Mouse (Mus musculus) adrenal gland, postnatal 25 days (tissue): ENCODE results near the gene Shpk. TPM values are rescaled to one million over a fixed set of nuclear protein-coding genes. Genes with fewer than 3 reads are reported as not detected.

ENCODE experiments used
- DNase-seq: peaks from one replicate; pipeline ENCODE4 v3.0.0; 2021; ENCODE audit warnings: mixed read lengths
- total RNA-seq: library from RNA; stranded (reverse); gene quantifications from 2 replicates; pipeline ENCODE4 v1.2.3, GENCODE M21; 2021

Shpk gene
- total RNA-seq, 1 experiment from 2014 or later = 9.9 TPM

DNA sequence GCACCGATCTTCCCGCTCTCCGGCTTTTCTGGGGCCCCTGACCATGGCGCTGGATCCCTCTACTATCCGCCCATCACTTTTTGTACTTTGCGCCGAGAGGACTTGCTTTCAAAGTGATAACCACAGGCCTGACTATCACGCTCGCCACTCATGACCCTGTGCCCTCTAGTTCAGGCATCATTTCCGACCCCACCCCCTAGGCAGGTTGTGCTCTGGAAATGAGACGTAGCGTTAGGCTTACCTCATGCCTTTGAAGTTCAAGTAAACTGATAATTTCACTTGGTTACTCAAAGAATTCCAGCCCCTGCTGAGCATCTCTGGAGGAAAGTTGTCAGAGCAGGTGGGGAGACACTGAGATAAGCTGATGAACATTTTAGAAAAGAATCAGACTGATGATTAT is 619 bp downstream of the Shpk start:
- DNase-seq = no peak

DNA sequence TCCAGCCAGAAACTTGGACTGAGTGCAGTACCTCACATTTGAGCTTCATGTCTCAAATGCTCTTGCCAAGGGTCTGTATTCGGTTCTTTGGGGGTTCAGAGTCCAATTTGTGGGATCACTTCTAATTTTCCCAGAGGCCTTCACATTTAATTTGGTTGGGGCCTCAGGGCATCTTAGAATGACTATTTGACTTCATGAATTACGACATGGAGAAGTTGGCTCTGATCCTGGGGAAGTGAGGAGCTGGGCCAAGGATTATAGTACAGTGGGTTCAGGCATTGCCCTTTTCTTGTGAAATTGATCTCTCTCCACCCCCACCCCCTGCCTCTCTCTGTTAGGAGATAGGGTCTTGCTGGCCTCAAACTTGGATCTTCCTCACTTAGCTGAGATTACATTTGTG is 1.8 kb downstream of the Shpk start:
- no peak for DNase-seq

DNA sequence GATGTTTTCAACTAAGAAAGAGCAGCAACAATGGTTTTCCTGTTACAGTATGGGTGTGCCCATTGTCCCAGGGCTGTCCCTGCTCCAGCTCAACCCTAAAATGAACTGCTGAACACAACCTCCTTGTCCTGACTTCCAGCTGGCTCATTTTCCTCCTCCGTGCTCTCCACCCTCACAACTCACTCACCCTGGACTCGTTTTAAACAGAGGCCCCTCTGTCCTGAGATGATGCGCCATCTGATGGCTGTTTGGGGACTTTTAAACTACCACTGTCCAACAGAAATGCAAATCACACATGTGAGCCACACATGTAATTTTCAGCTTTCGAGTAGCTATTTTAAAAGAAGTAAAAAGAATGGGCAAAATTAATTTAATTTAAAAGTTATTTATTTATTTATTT is 2.3 kb downstream of the Shpk start:
- DNase-seq = no peak

DNA sequence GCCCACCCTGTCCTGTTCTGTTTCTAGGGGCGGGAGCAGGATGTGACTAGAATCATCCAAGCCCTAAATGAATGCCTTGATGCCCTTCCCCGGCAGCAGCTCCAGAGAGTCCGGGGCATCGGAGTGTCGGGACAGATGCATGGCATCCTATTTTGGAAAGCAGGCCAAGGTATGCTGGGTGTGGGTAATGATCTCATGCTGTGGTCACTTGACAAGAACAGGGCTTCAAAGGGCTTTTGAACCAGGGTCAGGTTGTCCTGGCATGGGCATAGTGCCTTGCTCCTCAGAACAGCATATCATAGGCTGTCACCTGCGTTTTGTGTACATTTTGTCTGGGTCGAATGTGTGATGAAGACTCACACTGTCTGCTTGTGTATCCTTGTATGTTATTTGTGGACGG is 4.6 kb downstream of the Shpk start:
- no peak for DNase-seq

DNA sequence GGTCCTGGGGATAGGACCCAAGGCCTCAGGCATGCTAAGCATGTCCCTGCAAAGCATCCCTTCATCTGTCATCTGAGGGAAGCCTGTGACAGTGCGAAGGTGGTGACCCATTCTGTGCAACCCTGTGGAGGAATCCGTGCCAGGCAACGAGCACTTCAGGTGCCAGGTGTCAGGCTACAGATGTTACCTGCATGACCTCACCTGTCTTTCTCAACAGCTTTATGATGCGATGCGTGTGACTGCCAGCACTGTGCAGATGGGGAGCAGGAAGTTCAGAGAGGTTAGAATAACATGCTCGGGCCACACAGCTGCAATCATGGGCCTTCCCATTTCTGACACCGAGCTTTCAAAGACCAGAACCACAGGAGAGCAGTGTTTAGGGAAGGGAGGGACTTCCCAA is 5.9 kb downstream of the Shpk start:
- DNase-seq = no peak

DNA sequence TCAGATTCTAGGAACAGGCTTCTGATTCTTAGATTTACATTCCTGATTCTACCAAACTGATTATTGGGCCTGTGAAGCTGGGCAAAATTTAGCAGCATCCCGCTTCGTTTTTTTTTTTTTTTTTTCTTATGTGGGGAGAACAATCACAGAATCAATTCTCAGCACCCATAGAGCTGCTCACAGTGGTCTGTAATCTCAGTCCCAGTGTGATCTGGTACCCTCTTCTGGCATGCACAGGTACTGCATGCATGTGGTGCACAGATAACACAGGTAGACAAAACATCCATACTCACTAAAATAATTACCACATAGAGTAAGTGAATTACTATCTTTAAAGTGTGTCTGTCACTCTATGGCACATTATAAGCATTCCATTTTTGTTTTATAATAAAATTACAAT is 8.4 kb downstream of the Shpk start:
- no peak for DNase-seq

DNA sequence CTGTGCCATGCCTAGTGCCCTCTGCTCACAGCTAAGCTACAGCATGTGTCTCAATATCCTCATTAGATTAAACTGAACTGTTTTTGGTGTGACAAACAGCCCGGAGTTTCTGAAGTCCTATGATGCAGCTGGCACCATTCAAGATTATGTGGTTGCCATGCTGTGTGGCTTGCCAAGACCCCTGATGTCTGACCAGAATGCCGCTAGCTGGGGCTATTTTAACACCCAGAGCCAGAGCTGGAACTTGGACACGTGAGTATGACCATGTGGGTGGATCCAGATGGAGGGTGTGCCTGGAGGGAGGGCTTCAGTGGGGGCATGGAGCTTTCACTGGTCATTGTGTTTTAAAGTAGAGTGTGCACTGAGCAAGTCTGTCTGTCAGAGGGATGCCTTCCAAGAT is 14.7 kb downstream of the Shpk start:
- no peak for DNase-seq

DNA sequence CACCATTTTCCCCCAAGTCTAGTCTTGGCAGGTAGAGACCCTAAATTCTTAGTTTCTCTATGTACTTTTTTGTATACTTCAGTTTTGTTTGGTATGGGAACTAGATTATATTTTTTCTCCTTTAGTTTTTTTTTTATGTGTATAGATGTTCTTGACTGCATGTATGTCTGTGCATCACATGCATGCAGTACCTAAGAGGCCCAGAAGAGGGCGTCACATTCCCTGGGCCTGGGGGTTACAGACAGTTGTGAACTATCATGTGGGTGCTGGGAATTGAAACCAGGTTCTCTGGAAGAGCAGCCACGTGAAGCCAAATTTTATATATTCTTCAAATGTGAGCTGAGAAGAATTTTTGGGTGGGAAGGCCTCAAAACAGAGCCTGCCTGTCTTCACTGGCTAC is 20.4 kb downstream of the Shpk start:
- DNase-seq = no peak

DNA sequence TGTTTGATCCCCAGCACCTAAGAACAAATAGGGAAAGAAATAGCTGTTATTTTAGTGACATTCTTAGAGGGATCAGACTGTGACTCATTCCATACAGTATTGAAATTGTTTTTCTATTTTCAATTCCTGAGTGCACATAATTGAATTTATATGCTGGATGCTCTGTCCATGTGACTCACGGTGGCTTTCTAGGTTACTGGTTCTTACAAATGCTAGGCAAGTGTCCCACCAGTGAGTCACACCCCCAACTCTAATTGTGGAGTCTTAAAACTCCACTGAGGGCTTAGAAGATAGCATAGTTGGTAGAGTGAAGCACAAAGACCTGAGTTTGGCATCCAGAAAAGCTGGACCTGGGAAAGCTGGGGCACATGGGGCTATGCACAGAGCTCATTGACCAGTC is 21.4 kb downstream of the Shpk start:
- DNase-seq = no peak

DNA sequence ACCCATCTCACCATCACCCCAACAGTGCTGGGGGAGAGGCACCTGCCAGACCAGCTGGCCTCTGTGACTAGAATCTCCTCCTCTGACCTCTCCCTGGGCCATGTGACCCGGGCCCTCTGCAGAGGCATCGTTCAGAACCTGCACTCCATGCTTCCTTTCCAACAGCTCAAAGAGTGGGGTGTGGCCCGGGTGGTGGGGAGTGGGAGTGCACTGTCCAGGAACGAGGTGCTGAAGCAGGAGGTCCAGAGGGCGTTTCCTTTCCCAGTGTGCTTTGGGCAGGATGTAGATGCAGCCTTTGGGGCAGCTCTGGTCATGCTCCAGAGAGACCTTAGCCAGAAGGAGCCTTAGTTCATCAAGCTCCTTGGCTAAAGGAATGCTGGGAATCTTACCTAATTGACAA is 23.6 kb downstream of the Shpk start:
- no peak for DNase-seq

DNA sequence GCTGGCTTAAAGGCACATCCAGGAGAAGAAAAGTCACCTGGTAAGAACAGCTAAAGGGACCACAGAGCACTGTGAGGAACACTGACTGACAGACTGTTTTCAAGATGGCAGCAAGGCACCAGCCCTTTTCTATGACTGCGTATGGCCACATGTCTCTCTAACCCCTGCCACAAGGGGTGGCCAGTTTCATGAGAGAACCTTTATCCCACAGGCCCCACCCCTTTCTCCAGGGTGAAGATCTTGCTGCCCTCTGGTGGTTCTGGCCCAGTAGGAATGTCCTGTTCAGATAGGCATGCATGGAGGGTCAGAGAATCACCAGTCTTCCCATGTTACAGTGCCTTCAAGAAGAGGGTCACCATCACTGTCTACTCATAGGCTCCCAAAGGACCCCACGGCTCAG is 24.7 kb downstream of the Shpk start:
- peak; percentile 18 for DNase-seq

DNA sequence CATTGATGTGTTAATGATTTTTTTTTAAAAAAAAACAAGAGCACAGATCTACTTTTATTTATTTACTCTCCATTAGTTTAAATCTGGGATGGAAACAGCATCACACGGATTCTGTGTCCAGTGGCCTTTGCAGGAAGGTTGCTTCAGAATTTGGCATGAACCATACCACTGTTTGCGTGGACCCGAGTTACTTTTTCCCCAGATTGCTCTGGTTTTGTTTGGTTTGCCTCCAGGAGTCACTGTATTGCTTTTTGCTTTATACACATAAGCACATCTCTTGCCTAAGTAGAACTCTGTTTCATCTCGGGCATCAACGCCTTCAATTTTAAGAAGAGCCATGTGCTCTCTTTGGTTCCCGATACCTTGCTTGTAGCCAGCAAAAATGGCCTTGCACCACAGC is 26.6 kb downstream of the Shpk start:
- DNase-seq = no peak

DNA sequence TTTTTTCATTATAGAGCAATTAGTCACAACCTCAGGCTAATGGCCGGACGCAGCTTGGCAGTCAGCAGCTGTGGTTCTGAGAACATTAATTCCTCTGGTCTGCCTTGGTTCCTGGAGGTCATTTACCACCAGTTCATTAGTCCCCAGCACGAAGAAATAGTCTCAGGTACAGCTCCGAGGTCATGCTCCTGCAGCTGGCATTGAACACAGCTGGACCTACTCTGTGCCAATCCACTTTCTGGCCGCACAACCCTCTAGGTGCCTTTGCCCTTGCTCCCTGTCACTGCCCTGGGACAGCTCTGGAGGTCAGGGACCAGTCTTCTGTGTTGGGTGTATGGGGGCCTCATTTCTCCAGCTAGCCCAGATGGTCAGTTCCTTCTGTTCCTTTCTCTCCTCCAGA is 29.6 kb downstream of the Shpk start:
- no peak for DNase-seq

DNA sequence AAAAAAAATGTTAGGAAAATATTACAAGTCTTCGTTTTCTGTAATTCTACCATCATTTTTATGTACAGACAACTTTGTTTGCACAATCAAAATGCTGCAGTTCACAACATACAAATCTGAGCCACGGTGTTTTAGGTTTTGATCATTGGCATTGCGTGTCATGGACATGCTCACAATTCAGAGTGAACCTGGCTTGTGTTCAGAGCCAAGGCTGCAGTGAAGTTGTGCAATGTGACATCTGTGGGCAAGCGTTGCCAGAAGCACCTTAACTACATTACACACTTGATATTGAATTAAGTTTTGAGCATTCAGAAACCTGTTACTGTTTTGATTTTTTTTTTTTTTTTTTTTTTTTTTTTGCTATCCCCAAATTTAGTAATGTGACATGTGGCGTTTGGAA is 30.8 kb downstream of the Shpk start:
- no peak for DNase-seq

DNA sequence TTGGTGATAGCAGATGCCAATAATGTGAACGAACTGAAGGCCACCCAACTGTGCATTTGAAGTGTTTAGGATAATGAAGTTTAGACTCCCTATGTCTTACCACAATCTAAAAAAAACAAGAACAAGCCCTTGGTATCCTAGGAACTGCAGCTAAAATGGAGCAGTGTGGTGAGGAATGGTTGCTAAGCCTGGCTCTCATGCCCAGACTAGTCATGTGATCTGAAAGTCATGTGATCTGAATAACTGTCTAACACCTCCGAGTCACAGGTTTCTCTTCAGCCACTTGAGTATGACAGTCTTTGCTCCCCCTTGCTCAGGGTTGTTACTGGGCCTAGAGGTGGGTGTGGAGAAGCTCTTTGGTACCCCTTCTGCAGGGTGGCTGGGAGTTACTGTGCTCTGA is 33.3 kb downstream of the Shpk start:
- DNase-seq = no peak

DNA sequence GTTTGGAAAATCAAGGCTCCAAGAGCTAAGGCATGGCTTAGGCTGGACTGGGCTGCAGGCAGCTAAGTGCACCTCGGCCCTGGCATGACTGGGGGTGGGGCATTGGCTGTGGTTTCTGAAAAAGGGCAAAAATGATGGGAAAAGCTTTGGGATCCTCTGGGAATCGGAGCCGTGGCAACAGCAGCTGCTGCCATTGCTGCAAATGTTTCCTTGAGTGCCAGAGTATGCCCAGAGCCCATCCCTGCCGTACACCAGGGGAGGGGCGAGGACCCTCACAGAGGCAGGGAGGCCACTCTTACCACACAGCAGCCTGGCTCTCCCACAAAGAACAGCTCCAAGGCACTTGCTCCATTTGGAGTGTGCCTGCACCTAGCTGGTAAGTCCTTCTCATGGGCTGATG is 34.7 kb downstream of the Shpk start, which contains the start of gene Trpv1:
Gene Trpv1, plus strand, starts transcription at position 301 of the 400 bp plus-strand sequence.
- no peak for DNase-seq

DNA sequence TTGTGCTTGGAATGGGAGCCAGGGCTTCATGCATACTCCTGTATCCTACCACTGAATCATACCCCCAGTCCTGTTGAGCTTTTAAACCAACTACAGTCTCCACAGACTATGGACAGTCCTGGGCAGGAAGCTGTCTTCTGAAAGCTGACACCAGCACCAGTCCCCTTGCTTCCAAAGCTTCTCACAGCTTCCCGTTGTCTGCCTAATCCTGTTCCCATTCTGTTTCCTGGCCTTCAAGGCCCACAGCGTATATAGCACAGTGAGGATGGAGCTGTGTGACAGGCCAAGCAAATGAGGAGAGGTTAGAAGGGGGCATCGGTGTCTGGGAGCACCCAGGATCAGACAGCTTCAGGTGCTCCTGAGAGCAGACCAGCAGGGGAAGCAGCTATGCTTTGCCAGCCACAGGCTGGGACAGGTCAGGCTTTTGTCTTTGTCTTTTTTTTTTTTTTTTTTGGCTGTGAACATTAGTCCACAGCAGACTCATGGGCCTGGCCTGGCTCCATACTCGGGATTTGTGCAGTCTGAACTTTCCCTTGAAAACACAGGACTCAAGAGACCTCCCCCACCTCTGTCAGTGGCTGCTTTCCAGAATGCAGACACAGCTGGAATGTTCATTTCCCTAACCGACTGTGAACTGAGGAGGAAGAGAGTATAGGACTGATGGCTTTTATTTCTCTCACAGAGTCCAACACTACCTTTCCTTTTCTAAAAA is 36.9 kb downstream of the Shpk start:
- peak; percentile 52 for DNase-seq

DNA sequence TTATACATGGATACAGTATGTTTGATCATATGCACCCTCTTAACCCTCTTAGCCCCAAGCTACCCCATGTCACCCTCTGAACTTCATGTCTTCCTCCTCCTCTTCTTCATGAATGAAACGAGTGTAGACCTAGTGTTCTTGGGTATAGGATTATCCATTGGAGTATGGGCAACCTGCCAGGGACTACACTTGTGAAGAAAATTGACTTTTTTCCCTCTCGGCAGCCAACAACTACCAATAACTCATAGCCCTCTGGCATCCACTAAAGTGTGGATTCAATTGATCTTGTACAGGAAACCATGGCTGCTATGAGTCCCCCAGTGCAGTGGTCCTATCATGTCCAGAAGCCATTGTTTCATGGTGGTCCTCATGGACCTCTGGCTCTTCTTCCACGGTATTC is 37.5 kb downstream of the Shpk start:
- no peak for DNase-seq

DNA sequence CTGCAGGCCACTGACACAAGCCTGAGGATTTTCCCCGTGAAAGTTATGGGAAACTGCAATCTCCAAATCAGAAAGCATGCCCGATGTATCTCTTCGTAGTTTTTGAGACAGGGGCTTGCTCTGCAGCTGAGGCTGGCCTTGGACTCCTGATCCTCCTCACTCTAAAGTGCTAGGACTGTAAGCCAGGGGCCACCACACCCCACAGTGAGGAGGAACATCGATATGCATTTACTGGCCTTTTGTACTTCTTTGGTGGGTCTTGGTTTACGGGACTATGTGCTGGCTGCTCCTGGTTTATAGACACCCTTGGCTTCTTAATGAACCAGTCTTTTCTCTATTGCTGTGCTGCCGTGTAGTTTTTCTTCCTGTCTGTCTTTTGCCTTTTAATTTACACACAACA is 42.9 kb downstream of the Shpk start:
- DNase-seq = no peak

DNA sequence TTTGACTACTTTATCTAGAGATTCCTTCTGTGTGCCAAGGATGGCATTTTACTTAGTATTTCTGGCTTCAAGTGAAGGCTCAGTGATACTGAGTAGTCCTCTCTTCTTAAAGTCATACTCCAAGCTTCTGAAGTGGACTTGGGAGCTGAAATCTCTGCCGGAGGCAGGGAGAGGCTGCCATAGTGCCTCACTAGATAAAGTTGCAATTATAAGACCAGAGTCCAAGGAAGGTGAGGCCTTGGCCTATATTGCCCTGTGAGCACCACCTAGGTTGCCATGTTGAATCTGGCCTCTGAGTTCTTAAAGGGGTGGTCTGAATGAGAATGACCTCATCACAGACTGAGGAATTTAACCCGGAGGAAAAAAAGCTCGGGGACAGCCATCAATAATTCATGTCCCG is 43.5 kb downstream of the Shpk start:
- no peak for DNase-seq

DNA sequence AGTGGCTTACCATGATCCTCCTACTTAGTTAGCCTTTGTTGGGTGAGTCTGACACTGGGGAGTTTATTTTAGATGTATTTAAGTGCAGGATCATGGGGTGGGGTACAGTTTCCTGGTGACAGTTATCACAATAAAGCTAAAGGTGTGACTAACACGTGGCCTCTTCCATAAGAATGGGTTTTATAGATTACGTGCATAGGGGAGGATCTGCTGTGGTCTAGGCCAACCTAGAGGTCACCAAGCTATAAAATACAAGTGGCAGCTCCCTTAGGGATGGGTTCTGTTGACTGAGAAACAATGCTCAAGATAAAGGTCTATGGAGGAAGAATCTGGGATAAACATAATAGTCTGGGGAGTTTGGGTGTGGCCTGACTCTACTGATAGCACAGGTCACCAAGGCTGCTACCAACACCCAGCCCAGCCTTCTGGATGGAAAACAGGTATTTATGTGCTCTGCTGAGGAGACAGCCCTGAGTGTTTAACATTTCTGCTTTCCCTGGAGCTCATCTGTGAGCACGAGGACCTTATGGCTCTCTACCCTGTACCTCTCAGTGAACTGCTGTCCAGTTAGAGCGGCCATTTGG is 58.2 kb downstream of the Shpk start:
- DNase-seq = no peak

DNA sequence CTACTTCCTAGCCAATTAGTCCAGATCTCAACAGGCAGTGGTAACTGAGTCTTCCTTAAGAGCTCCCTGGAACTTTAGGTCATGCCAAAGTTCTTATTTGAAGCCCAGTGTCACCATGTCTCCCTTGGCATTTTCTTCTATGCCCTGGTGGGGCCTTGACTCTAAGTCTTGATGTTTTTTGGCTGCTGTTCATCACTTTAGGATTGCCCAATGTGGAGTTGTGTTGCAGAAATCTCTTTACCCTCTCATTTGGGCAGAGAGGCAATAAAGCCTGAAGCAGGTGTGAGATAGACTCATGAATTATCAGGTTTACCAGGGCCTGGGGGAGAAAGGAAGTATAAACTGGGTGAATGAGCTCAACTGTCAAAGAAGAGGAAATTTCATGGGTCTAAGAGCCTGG is 59.4 kb downstream of the Shpk start:
- DNase-seq = no peak

DNA sequence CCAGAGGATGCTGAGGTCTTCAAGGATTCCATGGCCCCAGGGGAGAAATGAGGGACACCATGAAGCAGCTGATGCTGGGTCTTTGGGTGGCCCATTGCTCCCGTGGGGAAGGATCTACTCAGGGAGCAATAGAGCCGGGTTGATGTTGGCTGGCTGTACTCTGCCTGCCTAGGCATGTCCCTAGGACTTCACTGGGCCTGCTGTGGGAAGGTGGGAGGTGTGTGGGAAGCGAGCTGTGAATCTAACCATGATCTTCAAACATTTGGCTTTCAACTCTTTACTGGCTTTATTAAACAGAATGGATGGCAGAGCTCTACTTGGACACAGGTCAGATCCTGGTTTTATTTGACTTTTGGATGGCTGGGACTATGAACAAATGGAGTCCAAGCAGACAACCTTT is 61.2 kb downstream of the Shpk start:
- DNase-seq = no peak

DNA sequence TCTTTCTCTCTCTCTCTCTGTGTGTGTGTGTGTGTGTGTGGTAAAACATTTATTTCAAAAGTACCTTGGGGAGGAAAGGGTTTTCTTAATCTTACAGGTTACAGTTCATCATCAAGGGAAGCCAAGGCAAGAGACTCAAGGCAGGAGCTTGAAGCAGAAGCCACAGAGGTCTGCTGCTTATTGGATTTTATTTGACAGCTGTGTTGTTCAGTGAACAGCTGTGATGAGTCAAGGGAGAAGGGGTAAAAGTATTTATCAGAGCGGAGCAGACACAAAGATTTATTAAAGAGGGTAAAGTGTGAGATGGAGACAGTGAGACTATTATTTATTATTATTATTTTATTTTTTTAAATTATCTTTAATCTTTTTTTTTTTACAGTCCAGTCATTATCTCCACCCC is 62.1 kb downstream of the Shpk start:
- no peak for DNase-seq

DNA sequence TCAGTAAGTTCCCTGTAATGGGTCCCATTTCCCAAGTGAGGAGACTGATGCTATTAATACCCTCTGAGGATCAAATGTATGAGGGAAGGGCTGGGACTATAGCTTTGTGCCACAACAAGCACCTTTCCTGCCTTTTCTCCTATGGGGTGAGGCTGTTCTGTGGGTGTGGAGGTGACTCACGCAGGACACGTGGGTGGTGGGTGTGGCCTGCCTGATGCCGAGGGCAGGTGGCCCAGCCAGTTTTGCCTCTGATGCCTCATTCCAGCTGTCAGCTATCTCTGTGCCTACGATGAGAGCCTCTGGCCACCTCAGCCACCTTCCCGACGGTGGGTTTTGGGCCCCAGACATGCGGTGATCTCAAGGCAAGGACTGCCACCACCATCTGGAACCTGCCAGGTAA is 68.0 kb downstream of the Shpk start, which contains the start of gene Trpv3:
Gene Trpv3, plus strand, starts transcription at position 122 of the 400 bp plus-strand sequence.
- DNase-seq = no peak
